Mouse (Mus musculus) forebrain, embryonic 15.5 days (tissue): ENCODE measurements around the gene Mbtd1. TPM values are rescaled to one million over a fixed set of nuclear protein-coding genes. Genes with fewer than 3 reads are reported as not detected.

Experiments used
- ATAC-seq: fragments of 200-750 bp; cut with Nextera tagmentation; replicated peaks from 2 replicates; pipeline ENCODE4 v1.8.0; 2017; ENCODE audit warnings: mild to moderate bottlenecking, moderate TSS enrichment, moderate library complexity
- H3K27ac ChIP-seq: fragments of 300-500 bp; sonication (generic); replicated peaks from 2 replicates; pipeline ENCODE4 v1.5.1; 2015; ENCODE audit warnings: mild to moderate bottlenecking, inconsistent platforms
- H3K27me3 ChIP-seq: fragments of 300-500 bp; sonication (generic); 2 replicates; pipeline ENCODE4 v1.6.1; 2015; ENCODE audit warnings: inconsistent platforms
- H3K36me3 ChIP-seq: fragments of 300-500 bp; sonication (generic); 2 replicates; pipeline ENCODE4 v1.6.1; 2015; ENCODE audit warnings: mild to moderate bottlenecking, inconsistent platforms
- H3K4me1 ChIP-seq: fragments of 300-500 bp; sonication (generic); 2 replicates; pipeline ENCODE4 v1.6.1; 2015; ENCODE audit warnings: inconsistent platforms
- H3K4me2 ChIP-seq: fragments of 300-500 bp; sonication (generic); replicated peaks from 2 replicates; pipeline ENCODE4 v1.6.1; 2015; ENCODE audit warnings: mild to moderate bottlenecking, inconsistent platforms
- H3K4me3 ChIP-seq: fragments of 300-500 bp; sonication (generic); 2 replicates; pipeline ENCODE4 v1.5.1; 2015; ENCODE audit warnings: mild to moderate bottlenecking, inconsistent platforms
- H3K9ac ChIP-seq: fragments of 300-500 bp; sonication (generic); replicated peaks from 2 replicates; pipeline ENCODE4 v1.6.1; 2015; ENCODE audit warnings: mild to moderate bottlenecking, inconsistent platforms
- H3K9me3 ChIP-seq: fragments of 300-500 bp; sonication (generic); 2 replicates; pipeline ENCODE4 v1.6.1; 2016; ENCODE audit warnings: inconsistent platforms
- WGBS: fragments of 180-500 bp; shearing (Covaris S2); methylation state at CpG from one replicate; pipeline ENCODE4 v1.1.7; 2015; ENCODE audit warnings: mixed read lengths; 5-methylcytosine and 5-hydroxymethylcytosine counted together
- polyA plus RNA-seq: library from polyadenylated mRNA; unstranded; fragments of >200 nt; fragmentation: Nextera tagmentation; extraction: Ambion mirVana; gene quantifications from 2 replicates; pipeline ENCODE4 v1.2.1, GENCODE M21; 2015

The Mbtd1 gene
- polyA plus RNA-seq, 1 experiment from 2014 or later, result 43.8 TPM

DNA sequence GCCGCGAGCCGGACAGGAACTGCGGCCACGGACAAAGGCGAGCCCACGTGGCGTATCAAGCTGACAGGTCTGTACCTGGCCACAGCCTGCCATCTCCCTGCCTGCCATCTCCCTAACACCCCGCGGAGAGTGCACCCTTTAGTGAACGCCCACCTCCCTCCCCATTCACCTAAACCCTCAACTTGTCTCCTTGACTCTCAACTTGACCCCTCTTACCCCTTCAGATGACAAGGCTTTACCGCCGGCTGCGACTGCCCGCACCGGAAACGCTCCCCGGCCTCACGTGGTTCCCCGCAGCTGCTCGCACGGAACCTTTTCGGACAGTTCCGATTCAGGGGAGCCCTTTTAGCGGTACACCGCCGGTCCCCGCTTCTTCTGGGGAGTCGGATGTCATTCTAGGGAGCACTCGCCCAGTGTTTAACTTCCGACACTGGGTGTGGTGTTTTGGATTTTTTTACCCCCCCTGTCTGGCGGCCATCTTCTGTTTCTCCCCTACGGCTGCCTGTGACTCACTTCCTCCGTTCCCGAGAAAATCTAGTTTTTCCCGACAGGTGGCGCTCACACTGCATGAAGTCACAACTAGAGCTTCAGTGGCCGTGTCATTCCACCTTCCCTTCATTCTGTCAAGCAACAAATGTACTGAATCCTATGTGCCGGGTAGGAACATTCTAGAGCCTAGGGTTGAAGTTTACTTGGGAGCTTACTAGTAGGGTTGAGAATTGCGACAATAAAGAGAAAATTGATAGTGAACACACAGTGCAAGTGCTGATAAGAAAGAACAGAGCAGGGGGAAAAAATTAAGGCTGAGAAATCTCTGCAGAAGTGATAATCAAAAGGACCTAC lies 82.6 kb downstream of the Mbtd1 start, which contains the start of the genes Gm20390 and Nme1:
Gm20390 (minus strand) TSS at position 289 of the 843 bp plus-strand sequence.
Nme1 (minus strand) TSS at position 517 of the 843 bp plus-strand sequence.
- under 1% methylated on average over 40 of the region's 40 CpGs for WGBS
- peaks cover 19% of the 10 kb centered on the region for H3K4me1 ChIP-seq
- H3K27me3 ChIP-seq, result no peaks in the 10 kb centered on the region
- H3K36me3 ChIP-seq, result peaks cover 28% of the 10 kb centered on the region
- ATAC-seq, result peak; percentile 96
- no peaks in the 10 kb centered on the region for H3K9me3 ChIP-seq
- peak within 1 kb of the TSS; percentile 72 for H3K9ac ChIP-seq
- H3K27ac ChIP-seq, result peak within 1 kb of the TSS; percentile 83
- H3K4me3 ChIP-seq, result peak within 1 kb of the TSS; percentile 68
- peak within 1 kb of the TSS; percentile 85 for H3K4me2 ChIP-seq

DNA sequence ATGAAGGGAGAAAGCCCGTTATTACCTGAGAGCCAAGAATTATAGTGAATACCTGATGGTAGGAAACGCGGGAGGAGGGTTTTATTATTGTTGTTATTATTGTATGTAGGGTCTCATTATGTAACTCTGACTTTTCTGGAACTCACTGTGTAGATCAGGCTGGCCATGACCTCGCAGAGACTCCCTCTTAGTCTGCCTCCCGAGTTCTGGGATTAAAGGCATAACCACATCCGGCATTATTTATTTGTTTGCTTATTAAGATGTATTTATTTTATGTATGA lies 83.1 kb downstream of the Mbtd1 start:
- Histone ChIP-seq H3K4me2 (peak overlapping the region; percentile 85), H3K9ac (no peak overlapping the region), H3K4me3 (peak overlapping the region; percentile 68), H3K4me1 (peaks cover 19% of the 10 kb centered on the region), H3K36me3 (peaks cover 23% of the 10 kb centered on the region), H3K9me3 (no peaks in the 10 kb centered on the region), H3K27ac (peak overlapping the region; percentile 83), H3K27me3 (no peaks in the 10 kb centered on the region)
- peak; percentile 11; the same call in 1 of the 2 replicates for ATAC-seq
- WGBS, result 48% methylated on average over 6 of the region's 6 CpGs

DNA sequence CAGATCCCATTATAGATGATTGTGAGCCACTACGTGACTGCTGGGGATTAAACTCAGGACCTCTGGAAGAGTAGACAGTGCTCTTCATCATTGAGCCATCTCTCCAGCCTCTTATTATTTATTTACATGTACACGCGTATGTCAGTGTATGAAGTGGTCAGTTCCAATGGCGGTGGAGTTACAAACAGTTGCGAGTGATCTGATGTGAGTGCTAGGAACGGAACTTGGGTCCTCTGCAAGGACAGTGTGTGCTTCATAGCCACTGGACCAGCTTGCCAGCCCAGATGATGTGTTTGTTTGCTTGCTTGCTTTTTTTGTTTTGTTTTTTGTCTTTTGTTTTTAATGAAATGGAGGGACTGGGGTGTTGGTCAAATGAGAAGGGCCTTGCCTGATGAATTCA lies 83.5 kb downstream of the Mbtd1 start:
- H3K4me1 ChIP-seq, result peaks cover 19% of the 10 kb centered on the region
- 90% methylated on average over 6 of the region's 6 CpGs for whole genome bisulfite sequencing
- peak overlapping the region; percentile 83 for H3K27ac ChIP-seq
- H3K9me3 ChIP-seq, result no peaks in the 10 kb centered on the region
- H3K4me2 ChIP-seq, result no peak overlapping the region
- no peak overlapping the region for H3K4me3 ChIP-seq
- H3K27me3 ChIP-seq, result no peaks in the 10 kb centered on the region
- H3K36me3 ChIP-seq, result peaks cover 19% of the 10 kb centered on the region
- no peak overlapping the region for H3K9ac ChIP-seq
- no peak for ATAC-seq

DNA sequence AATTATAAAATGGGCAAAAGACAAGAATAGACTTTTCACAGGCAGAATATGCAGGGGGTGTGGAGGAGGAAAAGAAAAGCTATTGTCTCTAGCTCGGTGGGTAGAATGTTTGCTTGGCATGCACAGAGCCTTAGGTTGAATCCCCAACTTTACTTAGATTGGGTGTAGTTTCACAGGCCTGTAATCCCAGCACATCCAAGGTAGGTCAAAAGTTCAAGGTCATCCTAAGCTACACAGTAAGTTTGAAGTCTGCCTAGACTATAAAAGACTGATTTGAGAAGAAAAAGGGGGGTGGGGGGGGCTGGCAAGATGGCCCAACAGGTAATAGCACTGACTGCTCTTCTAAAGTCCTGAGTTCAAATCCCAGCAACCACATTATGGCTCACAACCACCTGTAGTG lies 84.1 kb downstream of the Mbtd1 start:
- H3K9me3 ChIP-seq, result no peaks in the 10 kb centered on the region
- H3K36me3 ChIP-seq, result peaks cover 13% of the 10 kb centered on the region
- no peak overlapping the region for H3K4me2 ChIP-seq
- H3K4me1 ChIP-seq, result peaks cover 19% of the 10 kb centered on the region
- no peak overlapping the region for H3K27ac ChIP-seq
- 55% methylated on average over 1 of the region's 1 CpGs for WGBS
- H3K4me3 ChIP-seq, result no peak overlapping the region
- H3K27me3 ChIP-seq, result no peaks in the 10 kb centered on the region
- no peak overlapping the region for H3K9ac ChIP-seq
- no peak for ATAC-seq

DNA sequence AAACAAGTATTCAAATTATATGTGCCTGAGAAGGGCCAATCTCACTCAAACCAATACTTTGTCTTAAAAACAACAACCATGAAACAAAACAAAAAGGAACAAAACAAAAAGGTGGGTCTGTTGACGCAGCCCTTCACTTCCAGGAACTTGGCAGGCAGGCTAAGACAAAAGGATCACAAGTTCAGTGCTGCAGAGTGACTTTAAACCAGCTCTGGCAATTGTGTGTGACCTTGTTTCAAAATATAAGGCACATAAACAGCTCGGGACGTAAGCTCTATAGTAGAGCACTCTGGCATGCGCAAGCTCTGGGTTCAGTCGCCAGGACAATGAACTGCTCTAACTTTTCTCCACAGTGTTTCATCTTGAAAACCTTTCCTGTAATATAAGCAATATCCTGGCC lies 87.3 kb downstream of the Mbtd1 start:
- Histone ChIP-seq H3K4me1 (peaks cover 7% of the 10 kb centered on the region; the same call in 1 of the 2 replicates), H3K4me3 (no peak overlapping the region), H3K4me2 (no peak overlapping the region), H3K9me3 (no peaks in the 10 kb centered on the region), H3K9ac (no peak overlapping the region), H3K27me3 (no peaks in the 10 kb centered on the region), H3K36me3 (no peaks in the 10 kb centered on the region), H3K27ac (no peak overlapping the region)
- ATAC-seq, result no peak
- 84% methylated on average over 5 of the region's 5 CpGs for WGBS

DNA sequence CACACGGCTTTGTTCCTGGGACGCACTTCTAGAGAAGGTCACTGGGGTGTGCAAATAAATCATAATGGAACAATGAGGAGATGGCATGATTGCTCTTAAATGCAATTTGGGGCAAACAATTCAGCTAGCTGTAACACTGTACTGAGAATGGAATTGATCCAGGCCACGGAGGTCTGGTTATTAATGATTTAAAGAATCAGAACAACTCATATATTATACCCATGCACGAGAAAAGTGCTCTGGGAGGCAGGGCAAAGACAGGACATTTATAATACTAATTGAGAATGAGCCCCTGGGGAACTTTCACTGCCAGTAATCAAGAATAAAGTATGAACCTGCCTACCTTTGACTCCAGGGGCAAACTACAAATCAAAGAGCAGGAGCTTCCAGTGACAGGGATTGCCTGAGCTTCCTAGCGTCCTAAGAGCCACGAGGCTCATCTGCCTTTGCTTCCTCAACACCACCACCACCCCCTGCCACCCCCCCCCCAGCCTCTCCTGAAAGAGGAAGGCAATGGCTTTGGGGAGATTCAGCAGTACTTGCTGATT lies 93.9 kb downstream of the Mbtd1 start:
- no peaks in the 10 kb centered on the region for H3K36me3 ChIP-seq
- H3K27me3 ChIP-seq, result no peaks in the 10 kb centered on the region
- no peak overlapping the region for H3K4me3 ChIP-seq
- 57% methylated on average over 6 of the region's 6 CpGs for WGBS
- H3K9me3 ChIP-seq, result no peaks in the 10 kb centered on the region
- H3K9ac ChIP-seq, result no peak overlapping the region
- H3K4me1 ChIP-seq, result no peaks in the 10 kb centered on the region
- no peak overlapping the region for H3K27ac ChIP-seq
- ATAC-seq, result no peak
- no peak overlapping the region for H3K4me2 ChIP-seq

DNA sequence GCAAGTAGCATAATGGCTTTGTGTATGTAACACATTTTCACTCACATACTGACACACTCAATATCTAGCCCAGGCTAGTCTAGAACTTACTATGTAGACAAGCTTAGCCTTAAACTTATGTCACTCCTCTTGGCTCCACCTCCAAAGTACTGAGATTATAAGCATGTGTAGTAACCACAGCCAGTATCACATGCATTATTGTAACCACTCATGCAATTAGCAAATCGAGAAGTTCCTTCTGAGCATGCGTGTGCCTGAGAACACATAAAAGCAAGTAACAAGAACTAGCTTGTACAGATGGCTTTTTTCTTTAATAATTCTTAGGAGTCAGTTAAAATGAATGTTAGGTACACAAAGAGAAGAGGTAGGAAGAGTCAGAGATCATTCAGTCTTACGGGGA lies 99.0 kb downstream of the Mbtd1 start:
- Histone ChIP-seq H3K4me1 (no peaks in the 10 kb centered on the region), H3K36me3 (no peaks in the 10 kb centered on the region), H3K9me3 (no peaks in the 10 kb centered on the region), H3K4me2 (no peak overlapping the region), H3K27me3 (no peaks in the 10 kb centered on the region), H3K9ac (no peak overlapping the region), H3K27ac (no peak overlapping the region), H3K4me3 (no peak overlapping the region)
- no peak for ATAC-seq
- WGBS, result 88% methylated on average over 3 of the region's 3 CpGs

DNA sequence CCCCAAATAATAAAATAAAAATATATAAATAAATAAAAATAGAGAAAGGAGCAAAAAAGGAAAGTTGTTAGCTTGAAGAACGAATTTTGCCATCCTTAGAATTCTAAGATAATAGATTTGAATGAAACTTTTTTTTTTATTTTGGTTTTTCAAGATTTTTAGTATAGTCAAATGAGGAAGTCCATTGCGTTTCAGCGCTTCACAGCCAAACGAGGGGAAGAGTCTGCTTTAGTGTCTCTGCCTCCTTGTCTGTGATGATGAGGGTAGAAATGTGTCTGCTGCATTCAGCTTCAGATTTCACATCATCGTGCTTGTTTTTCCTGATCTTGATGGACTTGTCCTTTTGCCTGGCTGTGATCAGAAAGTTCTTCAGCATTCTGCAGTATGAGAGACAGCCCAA lies 99.6 kb downstream of the Mbtd1 start:
- Histone ChIP-seq H3K4me3 (no peak overlapping the region), H3K4me1 (no peaks in the 10 kb centered on the region), H3K27me3 (no peaks in the 10 kb centered on the region), H3K4me2 (no peak overlapping the region), H3K36me3 (no peaks in the 10 kb centered on the region), H3K9me3 (no peaks in the 10 kb centered on the region), H3K9ac (no peak overlapping the region), H3K27ac (no peak overlapping the region)
- ATAC-seq, result no peak
- 86% methylated on average over 5 of the region's 5 CpGs for WGBS

DNA sequence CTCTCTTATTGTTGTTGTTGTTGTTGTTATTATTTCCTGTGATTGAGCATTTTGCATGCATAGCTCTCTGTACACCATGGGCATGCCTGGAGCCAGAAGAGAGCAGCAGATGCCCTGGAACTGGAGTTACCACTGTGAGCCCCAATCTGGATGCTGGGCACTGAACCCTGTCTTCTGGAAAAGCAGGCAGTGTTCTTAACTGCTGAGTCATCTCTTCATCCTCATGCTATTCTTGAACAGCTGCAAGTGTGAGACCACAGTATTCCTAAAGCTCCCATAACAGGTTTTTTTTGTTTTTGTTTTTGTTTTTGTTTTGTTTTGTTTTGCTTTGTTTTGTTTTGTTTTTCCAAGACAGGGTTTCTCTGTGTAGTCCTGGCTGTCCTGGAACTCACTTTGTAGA lies 100.6 kb downstream of the Mbtd1 start:
- H3K4me1 ChIP-seq, result no peaks in the 10 kb centered on the region
- no peak overlapping the region for H3K4me2 ChIP-seq
- H3K27ac ChIP-seq, result no peak overlapping the region
- no peaks in the 10 kb centered on the region for H3K36me3 ChIP-seq
- no peak overlapping the region for H3K4me3 ChIP-seq
- H3K9me3 ChIP-seq, result no peaks in the 10 kb centered on the region
- H3K9ac ChIP-seq, result no peak overlapping the region
- ATAC-seq, result no peak
- H3K27me3 ChIP-seq, result no peaks in the 10 kb centered on the region

DNA sequence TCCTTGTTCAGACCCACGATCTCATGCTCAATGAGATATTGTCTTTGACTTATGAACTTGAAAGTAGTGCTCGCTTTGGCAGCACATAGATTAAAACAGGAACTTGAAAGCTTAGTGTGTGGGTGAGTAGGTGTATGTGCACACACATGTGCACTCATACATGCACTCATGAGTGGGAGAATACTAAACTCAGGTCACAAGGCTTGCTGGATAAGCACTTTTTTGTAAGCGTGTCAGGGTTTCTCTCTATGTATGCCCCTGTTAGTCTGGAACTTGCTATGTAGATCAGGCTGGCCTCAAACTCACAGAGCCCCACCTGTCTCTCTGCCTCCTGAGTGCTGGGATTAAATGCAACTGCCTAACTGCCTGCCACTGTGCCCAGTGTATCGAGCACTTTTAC lies 101.4 kb downstream of the Mbtd1 start:
- Histone ChIP-seq H3K4me3 (no peak overlapping the region), H3K27ac (no peak overlapping the region), H3K9ac (no peak overlapping the region), H3K9me3 (no peaks in the 10 kb centered on the region), H3K4me1 (no peaks in the 10 kb centered on the region), H3K4me2 (no peak overlapping the region), H3K27me3 (no peaks in the 10 kb centered on the region), H3K36me3 (no peaks in the 10 kb centered on the region)
- no peak for ATAC-seq
- WGBS, result 86% methylated on average over 4 of the region's 4 CpGs

DNA sequence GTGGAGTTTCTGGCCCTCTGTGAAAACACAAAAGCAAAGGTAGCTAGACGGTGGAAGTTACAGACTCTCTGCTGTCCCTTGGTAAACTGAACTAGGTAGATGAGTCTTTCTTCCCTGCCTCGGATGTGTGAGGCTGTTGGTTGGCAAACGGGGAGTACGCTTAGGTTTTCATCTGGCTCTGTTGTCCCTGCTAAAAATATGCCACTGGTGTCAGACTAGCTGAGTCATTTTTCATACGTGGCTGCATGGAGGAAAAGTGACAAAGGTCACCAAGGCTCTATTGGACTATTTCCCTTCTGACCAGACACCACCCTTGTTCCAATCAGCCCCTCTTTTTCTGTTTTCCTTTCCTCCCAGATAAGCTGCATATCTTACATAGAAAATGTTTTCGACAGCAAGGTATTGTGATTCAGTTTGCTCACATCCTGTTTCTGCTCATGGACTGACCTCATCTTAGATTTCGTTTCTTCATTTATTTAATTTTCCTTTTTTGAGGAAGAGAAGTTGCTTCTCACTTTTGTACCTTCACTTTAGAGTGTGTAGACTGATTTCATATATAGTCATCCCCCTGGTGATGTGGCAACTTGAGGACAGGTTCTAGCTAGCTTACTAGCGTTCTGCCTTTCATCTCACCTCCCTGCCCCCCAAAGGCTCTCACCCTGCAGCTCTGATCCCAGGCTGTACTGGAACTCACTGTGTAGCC lies 102.1 kb downstream of the Mbtd1 start:
- Histone ChIP-seq H3K36me3 (no peaks in the 10 kb centered on the region), H3K4me3 (no peak overlapping the region), H3K4me1 (no peaks in the 10 kb centered on the region), H3K27me3 (no peaks in the 10 kb centered on the region), H3K9me3 (no peaks in the 10 kb centered on the region), H3K4me2 (no peak overlapping the region), H3K27ac (no peak overlapping the region), H3K9ac (no peak overlapping the region)
- 80% methylated on average over 8 of the region's 8 CpGs for WGBS
- no peak for ATAC-seq

DNA sequence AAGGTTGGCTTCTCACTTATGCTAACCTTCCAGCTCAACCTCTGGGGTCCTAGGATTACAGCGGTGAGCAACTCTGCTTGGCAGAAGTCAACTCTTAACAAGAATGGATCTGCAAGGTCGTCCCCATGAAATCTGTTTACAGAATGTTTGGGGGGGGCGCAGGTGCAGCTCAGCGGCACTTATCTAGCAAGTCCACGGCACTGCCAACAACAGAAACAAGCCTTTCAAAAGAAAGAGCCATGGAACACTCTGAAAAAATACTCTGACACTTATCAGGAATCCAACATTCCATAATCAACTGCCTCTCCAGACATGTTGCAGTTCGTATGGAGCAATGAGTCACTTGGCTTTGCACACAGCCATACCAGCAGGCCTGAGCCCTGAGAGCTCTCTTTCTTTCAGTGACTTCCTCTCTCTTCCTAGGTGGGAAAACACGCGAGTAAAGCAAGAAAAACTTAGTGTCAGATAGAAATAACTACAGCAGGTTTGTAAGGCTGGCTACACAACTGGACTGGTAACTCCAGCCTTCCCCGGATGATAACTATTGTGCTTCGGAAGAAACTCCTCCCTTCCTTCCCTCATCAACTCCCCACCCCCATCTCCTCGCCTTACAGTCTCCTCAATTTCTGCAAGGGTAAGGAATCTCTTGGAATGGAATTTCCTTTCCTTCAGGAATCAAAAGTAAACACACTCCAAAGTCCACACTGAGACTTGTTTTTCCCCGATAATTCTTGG lies 102.8 kb downstream of the Mbtd1 start:
- Histone ChIP-seq H3K9me3 (no peaks in the 10 kb centered on the region), H3K4me3 (no peak overlapping the region), H3K27me3 (no peaks in the 10 kb centered on the region), H3K9ac (no peak overlapping the region), H3K27ac (no peak overlapping the region), H3K36me3 (no peaks in the 10 kb centered on the region), H3K4me1 (no peaks in the 10 kb centered on the region), H3K4me2 (no peak overlapping the region)
- 71% methylated on average over 12 of the region's 12 CpGs for WGBS
- ATAC-seq, result no peak
